Mouse (Mus musculus): ENCODE data around the gene Tubgcp2.
A peak's percentile ranks its signal among the peaks of the same experiment; 100 is the strongest.

Tubgcp2 gene

GRCm38 (mm10) chr7:140047811-140048311, 11.4 kb upstream of the Tubgcp2 start:
- DNase-seq (ENCODE audit: low spot score in 2 of 2), result no peak

- no peak for DNase-seq (ENCODE audit: low spot score in 2 of 2)
Measured at GRCm38 (mm10) chr7:140045546-140045945, 9.1 kb upstream of the Tubgcp2 start.

GRCm38 (mm10) chr7:140042728-140043127, 6.3 kb upstream of the Tubgcp2 start:
- no peak for DNase-seq (ENCODE audit: low spot score in 2 of 2)

- no peak for DNase-seq (ENCODE audit: low spot score in 2 of 2)
Measured at GRCm38 (mm10) chr7:140037171-140037555, 694 bp upstream of the Tubgcp2 start.

GRCm38 (mm10) chr7:140035456-140035855, 1.0 kb downstream of the Tubgcp2 start:
- no peak for DNase-seq (ENCODE audit: low spot score in 2 of 2)

GRCm38 (mm10) chr7:140033386-140033785, 3.1 kb downstream of the Tubgcp2 start:
- DNase-seq (ENCODE audit: low spot score in 2 of 2), result no peak

GRCm38 (mm10) chr7:140032366-140032765, 4.1 kb downstream of the Tubgcp2 start:
- no peak for DNase-seq (ENCODE audit: low spot score in 2 of 2)

GRCm38 (mm10) chr7:140031771-140032170, 4.7 kb downstream of the Tubgcp2 start:
- DNase-seq (ENCODE audit: low spot score in 2 of 2), result no peak

- no peak for DNase-seq (ENCODE audit: low spot score in 2 of 2)
Measured at GRCm38 (mm10) chr7:140011336-140011735, 25.1 kb downstream of the Tubgcp2 start.

- no peak for DNase-seq (ENCODE audit: low spot score in 2 of 2)
Measured at GRCm38 (mm10) chr7:140007781-140008180, 28.7 kb downstream of the Tubgcp2 start.

GRCm38 (mm10) chr7:140006861-140007611, 29.4 kb downstream of the Tubgcp2 start:
- no peak for DNase-seq (ENCODE audit: low spot score in 2 of 2)

GRCm38 (mm10) chr7:140004666-140005065, 31.8 kb downstream of the Tubgcp2 start:
- no peak for DNase-seq (ENCODE audit: low spot score in 2 of 2)

- DNase-seq (ENCODE audit: low spot score in 2 of 2), result no peak
Measured at GRCm38 (mm10) chr7:140001086-140001740, 35.3 kb downstream of the Tubgcp2 start.

- DNase-seq (ENCODE audit: low spot score in 2 of 2), result no peak
Measured at GRCm38 (mm10) chr7:139998691-139999350, 37.6 kb downstream of the Tubgcp2 start.

GRCm38 (mm10) chr7:139994676-139995075, 41.8 kb downstream of the Tubgcp2 start:
- peak; percentile 30 to 55 for DNase-seq (ENCODE audit: low spot score in 2 of 2)

GRCm38 (mm10) chr7:139994202-139994601, 42.3 kb downstream of the Tubgcp2 start:
- no peak for DNase-seq (ENCODE audit: low spot score in 2 of 2)

- DNase-seq (ENCODE audit: low spot score in 2 of 2), result no peak
Measured at GRCm38 (mm10) chr7:139993532-139993931, 42.9 kb downstream of the Tubgcp2 start.

- peak; percentile 42 to 54 for DNase-seq (ENCODE audit: low spot score in 2 of 2)
Measured at GRCm38 (mm10) chr7:139992406-139992805, 44.1 kb downstream of the Tubgcp2 start, which contains the start of gene Adam8. Adam8 (minus strand) TSS chr7:139992562.

- DNase-seq (ENCODE audit: low spot score in 2 of 2), result no peak
Measured at GRCm38 (mm10) chr7:139990864-139991394, 45.5 kb downstream of the Tubgcp2 start.

- DNase-seq (ENCODE audit: low spot score in 2 of 2), result no peak
Measured at GRCm38 (mm10) chr7:139988272-139988671, 48.2 kb downstream of the Tubgcp2 start.

GRCm38 (mm10) chr7:139984505-139984904, 52.0 kb downstream of the Tubgcp2 start:
- DNase-seq (ENCODE audit: low spot score in 2 of 2), result peak in 1 of 2 experiments; percentile 32

- no peak for DNase-seq (ENCODE audit: low spot score in 2 of 2)
Measured at GRCm38 (mm10) chr7:139982058-139982457, 54.4 kb downstream of the Tubgcp2 start.

All from spleen, postnatal 36 days (tissue).